Mouse (Mus musculus): ENCODE measurements around the gene Pid1.

- TF ChIP-seq CTCF (conservative IDR thresholded peaks at IDR 0.05 in 1 of 2, IDR thresholded peaks at IDR 0.05 in 1 of 2; ENCODE audit: low read depth in 2 of 2, low read length in 2 of 2) = no peak
- no peak for TF ChIP-seq EP300 (IDR thresholded peaks at IDR 0.05; ENCODE audit: low read length)
- TF ChIP-seq MAX (IDR thresholded peaks at IDR 0.05; ENCODE audit: low read length) = no peak
- TF ChIP-seq BHLHE40 (IDR thresholded peaks at IDR 0.05; ENCODE audit: low read depth, low read length) = no peak
- TF ChIP-seq NRF1 (IDR thresholded peaks at IDR 0.05; ENCODE audit: low read depth, low read length) = no peak
- no peak for TF ChIP-seq ELF1 (IDR thresholded peaks at IDR 0.05; ENCODE audit: low read depth, low read length)
- TF ChIP-seq ZMIZ1 (IDR thresholded peaks at IDR 0.05; ENCODE audit: low read depth, low read length) = no peak
- TF ChIP-seq TCF12 (IDR thresholded peaks at IDR 0.05; ENCODE audit: low read depth, low read length) = no peak
- no peak for TF ChIP-seq POLR2A (IDR thresholded peaks at IDR 0.05; ENCODE audit: low read depth, low read length)
- TF ChIP-seq ZKSCAN1 (IDR thresholded peaks at IDR 0.05; ENCODE audit: borderline replicate concordance, low read depth, low read length) = no peak
- TF ChIP-seq SIN3A (IDR thresholded peaks at IDR 0.05; ENCODE audit: low read length) = no peak
- no peak for TF ChIP-seq SMC3 (IDR thresholded peaks at IDR 0.05; ENCODE audit: low read depth, low read length)
- TF ChIP-seq USF2 (conservative IDR thresholded peaks at IDR 0.05; ENCODE audit: low read depth, low read length) = no peak
- no peak for TF ChIP-seq KAT2A (IDR thresholded peaks at IDR 0.05; ENCODE audit: insufficient replicate concordance, low read length)
Observed at GRCm38 (mm10) chr1:84106756-84107155, 257.2 kb downstream of the Pid1 start.

All from CH12.LX (cell line).